Mouse (Mus musculus) bone marrow macrophage, adult 2 months (primary cell): ENCODE results near the gene Itpr1.

ENCODE experiments used
- CTCF ChIP-seq: IDR thresholded peaks from 2 replicates; pipeline ENCODE4 v1.5.1; 2012; ENCODE audit warnings: low read depth, mild to moderate bottlenecking, low read length, moderate library complexity
- POLR2A ChIP-seq: IDR thresholded peaks from 2 replicates; pipeline ENCODE4 v1.6.1; 2012; ENCODE audit warnings: mild to moderate bottlenecking, low read depth, low read length, borderline replicate concordance

DNA sequence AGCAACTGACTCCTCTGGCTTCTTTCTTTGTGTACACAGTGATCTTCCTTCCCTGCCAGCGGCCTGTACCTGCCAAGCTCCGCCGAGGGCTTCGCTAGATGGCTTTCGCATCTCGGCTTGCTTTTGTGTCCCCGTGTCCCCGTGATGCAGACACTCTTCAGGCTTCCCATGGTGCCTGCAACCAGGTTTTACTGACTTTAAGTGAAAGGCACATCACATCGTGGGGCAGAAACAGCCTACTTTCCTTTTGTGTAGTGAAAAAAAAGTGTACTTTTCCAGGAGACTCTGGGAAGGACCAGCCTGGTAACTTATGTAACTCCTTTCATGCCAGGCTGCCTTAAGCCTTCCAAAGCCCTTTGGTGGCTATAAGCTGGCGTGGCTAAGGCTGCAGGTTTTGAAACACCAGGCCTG is 113.9 kb downstream of the Itpr1 start:
- TF ChIP-seq POLR2A: no peak
- no peak for TF ChIP-seq CTCF
